Mouse (Mus musculus) retina, postnatal 7 days (tissue): ENCODE measurements at regions not wholly inside any gene's neighbourhood (a gene's known extent, or its start where the extent isn't known, plus 50 kb on each side); places are given as distances from the start of the nearest gene placed in this dataset.

Experiments
- DNase-seq: peaks from one replicate; pipeline ENCODE4 v3.0.0-alpha.2; 2012; ENCODE audit warnings: low read depth, low spot score

- no peak for DNase-seq
Measured at GRCm38 (mm10) chr15:25536451-25537334, 85.6 kb upstream of the Myo10 start.

- no peak for DNase-seq
Measured at GRCm38 (mm10) chr15:25539344-25540176, 82.8 kb upstream of the Myo10 start.

GRCm38 (mm10) chr15:25542382-25542781 is 79.9 kb upstream of the Myo10 start:
- DNase-seq: no peak

GRCm38 (mm10) chr15:25546185-25546584 is 76.1 kb upstream of the Myo10 start:
- DNase-seq: no peak

GRCm38 (mm10) chr15:25550269-25551054 is 71.9 kb upstream of the Myo10 start:
- DNase-seq: no peak

GRCm38 (mm10) chr15:25554945-25555344 is 67.4 kb upstream of the Myo10 start:
- DNase-seq: no peak

GRCm38 (mm10) chr15:25555852-25556251 is 66.5 kb upstream of the Myo10 start:
- no peak for DNase-seq

- DNase-seq: no peak
Measured at GRCm38 (mm10) chr15:25557566-25557965, 64.8 kb upstream of the Myo10 start.

- DNase-seq: no peak
Measured at GRCm38 (mm10) chr15:25558240-25558639, 64.1 kb upstream of the Myo10 start.

- no peak for DNase-seq
Measured at GRCm38 (mm10) chr15:25563641-25564040, 58.7 kb upstream of the Myo10 start.

GRCm38 (mm10) chr15:25572495-25572894 is 49.8 kb upstream of the Myo10 start:
- no peak for DNase-seq
